Mouse (Mus musculus) midbrain, embryonic 15.5 days (tissue): ENCODE results near the gene Mrpl14. TPM values are rescaled to one million over a fixed set of nuclear protein-coding genes. Genes with fewer than 3 reads are reported as not detected.

Experiments used
- ATAC-seq: fragments of 200-750 bp; cut with Nextera tagmentation; replicated peaks from 2 replicates; pipeline ENCODE4 v1.8.0; 2017; ENCODE audit warnings: moderate TSS enrichment
- H3K27ac ChIP-seq: fragments of 300-500 bp; sonication (generic); 2 replicates; pipeline ENCODE4 v1.5.1; 2015; ENCODE audit warnings: mild to moderate bottlenecking, inconsistent platforms
- H3K27me3 ChIP-seq: fragments of 300-500 bp; sonication (generic); replicated peaks from 2 replicates; pipeline ENCODE4 v1.6.1; 2015; ENCODE audit warnings: inconsistent platforms
- H3K36me3 ChIP-seq: fragments of 300-500 bp; sonication (generic); replicated peaks from 2 replicates; pipeline ENCODE4 v1.6.1; 2015; ENCODE audit warnings: inconsistent platforms
- H3K4me1 ChIP-seq: fragments of 300-500 bp; sonication (generic); 2 replicates; pipeline ENCODE4 v1.6.1; 2015; ENCODE audit warnings: inconsistent platforms
- H3K4me2 ChIP-seq: fragments of 300-500 bp; sonication (generic); 2 replicates; pipeline ENCODE4 v1.6.1; 2015; ENCODE audit warnings: inconsistent platforms, mild to moderate bottlenecking, moderate library complexity
- H3K4me3 ChIP-seq: fragments of 300-500 bp; sonication (generic); 2 replicates; pipeline ENCODE4 v1.5.1; 2015; ENCODE audit warnings: mild to moderate bottlenecking, inconsistent platforms
- H3K9ac ChIP-seq: fragments of 300-500 bp; sonication (generic); 2 replicates; pipeline ENCODE4 v1.6.1; 2015; ENCODE audit warnings: mild to moderate bottlenecking, inconsistent platforms
- H3K9me3 ChIP-seq: fragments of 300-500 bp; sonication (generic); 2 replicates; pipeline ENCODE4 v1.6.1; 2016; ENCODE audit warnings: inconsistent platforms
- whole genome bisulfite sequencing: fragments of 180-500 bp; shearing (Covaris S2); methylation state at CpG from one replicate; pipeline ENCODE4 v1.1.7; 2015; ENCODE audit warnings: mixed read lengths; 5-methylcytosine and 5-hydroxymethylcytosine counted together
- polyA plus RNA-seq: library from polyadenylated mRNA; unstranded; fragments of >200 nt; fragmentation: Nextera tagmentation; extraction: Ambion mirVana; gene quantifications from 2 replicates; pipeline ENCODE4 v1.2.1, GENCODE M21; 2015

The Mrpl14 gene
- polyA plus RNA-seq, 1 experiment from 2014 or later, result 118 TPM

GRCm38 (mm10) chr17:45667986-45668385 is 18.1 kb upstream of the Mrpl14 start:
- WGBS, result 90% methylated on average over 10 of the region's 10 CpGs

DNA sequence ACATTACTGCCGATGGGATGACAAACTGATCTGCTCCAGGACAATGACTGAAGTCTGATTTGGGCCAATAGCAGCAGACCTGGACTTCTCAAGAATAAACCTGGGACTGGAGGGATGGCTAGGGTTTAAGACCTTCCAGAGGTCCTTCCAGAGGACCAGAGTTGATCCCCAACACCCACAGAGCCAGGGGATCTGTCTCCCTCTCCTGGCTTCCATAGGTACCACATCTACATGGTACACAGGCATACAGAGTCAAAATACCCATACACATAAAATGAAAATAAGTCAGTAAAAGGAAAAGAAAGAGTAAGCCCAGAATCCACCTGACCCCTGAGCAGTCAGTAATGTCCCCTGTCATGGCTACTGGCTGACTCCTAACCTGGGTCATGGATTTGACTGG is 14.3 kb upstream of the Mrpl14 start:
- 92% methylated on average over 1 of the region's 1 CpGs for WGBS
- Histone ChIP-seq H3K36me3 (peaks cover 77% of the 10 kb centered on the region), H3K27ac (no peak overlapping the region), H3K27me3 (no peaks in the 10 kb centered on the region), H3K4me3 (no peak overlapping the region), H3K9me3 (no peaks in the 10 kb centered on the region), H3K9ac (no peak overlapping the region), H3K4me1 (no peaks in the 10 kb centered on the region), H3K4me2 (no peak overlapping the region)
- ATAC-seq, result no peak

More at GRCm38 (mm10) chr17:45667986-45668385, 18.1 kb upstream of the Mrpl14 start:
- H3K27ac ChIP-seq, result no peak overlapping the region
- peaks cover 62% of the 10 kb centered on the region for H3K36me3 ChIP-seq
- H3K4me3 ChIP-seq, result no peak overlapping the region
- H3K27me3 ChIP-seq, result no peaks in the 10 kb centered on the region
- no peak overlapping the region for H3K9ac ChIP-seq
- peaks cover 4% of the 10 kb centered on the region; the same call in 1 of the 2 replicates for H3K4me1 ChIP-seq
- ATAC-seq, result no peak
- H3K9me3 ChIP-seq, result no peaks in the 10 kb centered on the region
- H3K4me2 ChIP-seq, result no peak overlapping the region

DNA sequence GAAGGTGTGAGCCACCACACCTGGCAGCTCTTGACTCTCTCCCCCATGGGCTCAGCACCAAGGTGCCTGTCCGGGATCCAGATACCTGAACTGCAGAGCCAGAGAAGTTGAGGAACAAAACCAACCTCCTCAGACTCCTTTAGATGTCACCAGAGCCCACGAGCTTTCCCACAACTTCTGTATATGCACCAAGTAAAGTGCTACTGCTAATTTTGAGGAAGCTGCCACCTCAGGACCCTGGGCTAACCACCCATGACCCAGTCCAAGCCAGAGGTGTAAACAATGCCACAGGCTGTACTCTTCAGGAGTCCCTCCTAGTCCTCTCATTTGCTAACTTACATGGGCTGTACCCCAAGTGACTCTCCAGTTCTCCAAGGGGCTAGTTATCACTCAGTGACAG is 13.5 kb upstream of the Mrpl14 start:
- WGBS, result 95% methylated on average over 2 of the region's 2 CpGs

DNA sequence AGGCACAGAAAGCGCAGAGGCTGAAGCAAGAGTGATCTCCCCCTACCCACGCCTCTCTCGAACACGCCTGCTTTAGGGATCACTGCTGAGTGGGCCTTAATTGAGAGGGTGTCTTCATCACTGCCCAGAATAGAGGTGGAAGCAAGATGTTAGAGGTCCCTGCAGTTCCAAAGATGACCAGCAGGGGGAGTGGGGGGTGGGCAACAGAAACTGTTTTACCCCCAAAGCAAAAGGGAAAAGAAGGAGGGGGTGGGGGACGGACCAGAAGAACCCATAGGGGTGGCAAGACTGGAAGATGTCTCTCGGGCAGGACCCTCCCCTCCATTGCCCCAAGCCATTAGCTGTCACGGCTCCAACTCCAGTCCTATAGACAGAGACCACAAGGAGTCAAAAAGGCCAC is 8.0 kb upstream of the Mrpl14 start:
- no peak overlapping the region for H3K27ac ChIP-seq
- 29% methylated on average over 7 of the region's 7 CpGs for WGBS
- H3K27me3 ChIP-seq, result no peaks in the 10 kb centered on the region
- ATAC-seq, result no peak
- H3K9ac ChIP-seq, result no peak overlapping the region
- no peak overlapping the region for H3K4me2 ChIP-seq
- peaks cover 12% of the 10 kb centered on the region for H3K4me1 ChIP-seq
- no peak overlapping the region for H3K4me3 ChIP-seq
- no peaks in the 10 kb centered on the region for H3K9me3 ChIP-seq
- H3K36me3 ChIP-seq, result peaks cover 40% of the 10 kb centered on the region

More for the DNA sequence above, 13.5 kb upstream of the Mrpl14 start:
- Histone ChIP-seq H3K4me2 (no peak overlapping the region), H3K36me3 (peaks cover 77% of the 10 kb centered on the region), H3K9me3 (no peaks in the 10 kb centered on the region), H3K27me3 (no peaks in the 10 kb centered on the region), H3K27ac (no peak overlapping the region), H3K4me1 (no peaks in the 10 kb centered on the region), H3K9ac (no peak overlapping the region), H3K4me3 (no peak overlapping the region)
- no peak for ATAC-seq

GRCm38 (mm10) chr17:45680391-45680980 is 5.6 kb upstream of the Mrpl14 start:
- Histone ChIP-seq H3K36me3 (peaks cover 21% of the 10 kb centered on the region), H3K4me2 (peak overlapping the region; percentile 37), H3K27ac (peak overlapping the region; percentile 73), H3K4me3 (peak overlapping the region; percentile 11), H3K4me1 (peaks cover 28% of the 10 kb centered on the region), H3K9ac (peak overlapping the region; percentile 15), H3K27me3 (no peaks in the 10 kb centered on the region), H3K9me3 (no peaks in the 10 kb centered on the region)
- ATAC-seq, result peak; percentile 72
- 47% methylated on average over 8 of the region's 8 CpGs for WGBS

DNA sequence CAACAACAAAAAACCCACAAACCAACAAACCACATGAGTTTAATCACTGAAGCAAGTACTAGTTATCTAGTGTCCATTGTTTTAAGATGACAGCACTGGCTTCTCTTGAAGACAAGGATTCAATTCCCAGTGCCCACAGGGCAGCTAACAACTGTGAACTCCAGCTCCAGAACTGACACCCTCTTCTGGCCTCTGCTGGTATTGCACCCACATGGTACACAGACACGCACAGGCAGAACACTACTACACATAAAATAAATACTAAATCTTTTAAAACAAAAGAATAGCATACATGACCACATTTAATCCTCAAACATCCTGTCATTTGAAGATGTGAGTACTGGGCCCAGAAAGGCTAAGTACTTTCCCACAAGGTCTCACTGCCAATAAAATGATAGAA is 4.5 kb upstream of the Mrpl14 start:
- no peak for ATAC-seq
- no peaks in the 10 kb centered on the region for H3K27me3 ChIP-seq
- 100% methylated on average over 1 of the region's 1 CpGs for WGBS
- no peak overlapping the region for H3K9ac ChIP-seq
- H3K4me2 ChIP-seq, result no peak overlapping the region
- no peak overlapping the region for H3K4me3 ChIP-seq
- no peaks in the 10 kb centered on the region for H3K9me3 ChIP-seq
- H3K27ac ChIP-seq, result no peak overlapping the region
- peaks cover 28% of the 10 kb centered on the region for H3K4me1 ChIP-seq
- H3K36me3 ChIP-seq, result peaks cover 14% of the 10 kb centered on the region

DNA sequence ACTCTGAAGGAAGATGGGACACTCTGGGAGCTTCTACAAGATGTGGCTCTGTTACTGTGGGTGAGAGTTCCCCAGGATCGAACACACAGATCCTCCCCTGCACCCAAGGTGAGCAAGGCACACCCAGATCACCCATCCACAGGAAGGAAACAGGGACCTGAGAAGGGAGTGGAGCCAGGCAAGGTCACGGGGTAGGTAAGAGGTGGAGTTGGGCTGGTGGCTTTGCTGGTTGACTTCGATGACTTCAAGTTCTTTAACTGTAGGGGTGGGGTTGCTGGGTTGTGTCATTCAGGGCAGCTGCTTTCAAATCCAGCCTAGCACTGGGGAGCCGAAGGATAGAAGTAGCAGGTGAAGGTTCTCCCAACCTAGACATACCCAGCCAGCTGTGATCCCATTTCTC is 3.3 kb upstream of the Mrpl14 start:
- Histone ChIP-seq H3K4me2 (no peak overlapping the region), H3K9ac (no peak overlapping the region), H3K27me3 (no peaks in the 10 kb centered on the region), H3K27ac (no peak overlapping the region), H3K4me3 (no peak overlapping the region), H3K36me3 (peaks cover 6% of the 10 kb centered on the region), H3K4me1 (peaks cover 40% of the 10 kb centered on the region), H3K9me3 (no peaks in the 10 kb centered on the region)
- ATAC-seq, result no peak
- 97% methylated on average over 4 of the region's 4 CpGs for WGBS

DNA sequence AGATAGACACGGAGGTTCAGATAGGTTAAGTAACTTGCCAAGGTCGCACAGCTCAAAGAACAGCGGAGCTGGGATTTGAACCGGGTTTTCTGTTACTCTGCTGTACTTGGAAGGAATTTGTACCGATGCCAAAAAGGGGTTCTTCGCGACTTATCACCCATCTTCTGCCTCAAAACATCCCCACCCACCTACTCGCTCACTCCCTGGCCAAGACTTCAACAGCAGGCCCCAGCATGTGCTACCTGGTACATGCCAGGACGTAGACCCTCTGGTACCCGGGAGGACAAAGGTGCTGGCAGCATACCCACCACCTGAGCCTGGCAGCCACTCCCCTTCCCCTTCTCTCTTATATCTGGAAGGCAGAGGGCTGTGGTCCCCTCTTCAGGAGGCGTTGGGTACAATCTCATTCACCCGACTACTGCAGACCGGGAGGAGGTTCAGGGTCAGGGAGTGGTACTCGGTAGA is 1.4 kb upstream of the Mrpl14 start:
- H3K27me3 ChIP-seq, result no peaks in the 10 kb centered on the region
- no peaks in the 10 kb centered on the region for H3K9me3 ChIP-seq
- peak overlapping the region; percentile 99 for H3K4me3 ChIP-seq
- H3K27ac ChIP-seq, result peak overlapping the region; percentile 94
- peaks cover 41% of the 10 kb centered on the region for H3K4me1 ChIP-seq
- peak; percentile 29 for ATAC-seq
- peak overlapping the region; percentile 79 for H3K4me2 ChIP-seq
- WGBS, result 28% methylated on average over 14 of the region's 14 CpGs
- H3K9ac ChIP-seq, result peak overlapping the region; percentile 95
- H3K36me3 ChIP-seq, result no peaks in the 10 kb centered on the region

DNA sequence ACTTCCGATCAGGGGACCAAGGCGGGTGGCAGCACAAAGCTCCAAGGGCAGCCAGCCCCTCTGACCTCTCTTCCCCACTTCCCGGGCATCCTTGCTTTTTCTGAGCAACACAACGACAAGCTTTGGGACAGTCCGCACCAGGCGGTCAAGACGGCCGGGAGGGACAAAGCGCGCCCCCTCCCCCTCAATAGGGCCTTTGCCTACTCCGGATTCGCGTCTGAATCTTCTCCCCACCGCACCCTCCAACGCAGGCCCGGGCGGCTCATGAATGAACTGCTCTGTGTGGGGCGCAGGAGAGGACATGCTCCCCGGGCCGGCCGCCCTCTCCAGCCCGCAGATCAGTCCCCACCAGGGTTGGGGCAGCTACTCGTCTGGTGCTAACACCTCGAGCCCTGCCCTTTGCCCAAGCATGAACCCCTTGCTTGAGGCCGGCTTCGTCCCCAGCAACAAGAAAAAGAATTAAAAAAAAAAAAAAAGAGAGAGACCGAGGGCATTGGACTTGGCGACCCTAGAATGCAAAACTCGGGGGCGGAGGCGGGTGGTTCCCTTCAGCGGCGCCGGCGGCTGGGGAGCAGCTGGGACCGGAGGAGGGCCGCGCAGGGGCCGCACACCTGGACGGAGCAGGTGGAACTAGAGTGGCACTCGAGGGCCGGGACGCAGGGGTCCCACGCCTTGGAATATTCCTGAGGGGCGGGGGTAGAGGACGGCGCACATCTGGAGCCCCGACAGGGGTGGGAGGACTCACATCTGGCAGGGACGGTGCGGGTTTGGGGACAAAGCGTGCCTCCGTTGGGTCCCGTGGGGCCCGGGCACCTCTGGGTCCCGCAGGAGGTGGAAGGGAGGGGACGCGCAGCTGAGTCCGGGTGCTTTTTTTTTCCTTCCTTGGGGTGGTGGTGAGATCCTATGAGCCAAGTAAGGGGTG is 690 bp upstream of the Mrpl14 start:
- peak; percentile 62 for ATAC-seq
- no peaks in the 10 kb centered on the region for H3K36me3 ChIP-seq
- peaks cover 41% of the 10 kb centered on the region for H3K4me1 ChIP-seq
- H3K27me3 ChIP-seq, result no peaks in the 10 kb centered on the region
- WGBS, result under 1% methylated on average over 56 of the region's 58 CpGs
- no peaks in the 10 kb centered on the region for H3K9me3 ChIP-seq
- H3K4me2 ChIP-seq, result peak overlapping the region; percentile 79
- H3K4me3 ChIP-seq, result peak overlapping the region; percentile 99
- H3K9ac ChIP-seq, result peak overlapping the region; percentile 95
- H3K27ac ChIP-seq, result peak overlapping the region; percentile 94

- H3K27me3 ChIP-seq, result no peaks in the 10 kb centered on the region
- ATAC-seq, result no peak
- peak within 1 kb of the TSS; percentile 79 for H3K4me2 ChIP-seq
- peaks cover 34% of the 10 kb centered on the region for H3K4me1 ChIP-seq
- peak within 1 kb of the TSS; percentile 99 for H3K4me3 ChIP-seq
- H3K9me3 ChIP-seq, result no peaks in the 10 kb centered on the region
- WGBS, result 9% methylated on average over 12 of the region's 12 CpGs
- H3K9ac ChIP-seq, result peak within 1 kb of the TSS; percentile 95
- H3K27ac ChIP-seq, result peak within 1 kb of the TSS; percentile 94
- H3K36me3 ChIP-seq, result no peaks in the 10 kb centered on the region
Measured at GRCm38 (mm10) chr17:45686716-45687115, 594 bp downstream of the Mrpl14 start, which contains the start of gene Tmem63b. Gene Tmem63b, minus strand, starts transcription at chr17:45686905.

- Histone ChIP-seq H3K9me3 (no peaks in the 10 kb centered on the region), H3K4me2 (no peak overlapping the region), H3K36me3 (no peaks in the 10 kb centered on the region), H3K27ac (no peak overlapping the region), H3K4me1 (peaks cover 21% of the 10 kb centered on the region), H3K9ac (no peak overlapping the region), H3K4me3 (no peak overlapping the region), H3K27me3 (no peaks in the 10 kb centered on the region)
- ATAC-seq, result no peak
- 92% methylated on average over 9 of the region's 9 CpGs for WGBS
Measured at GRCm38 (mm10) chr17:45689120-45689519, 3.0 kb downstream of the Mrpl14 start.

DNA sequence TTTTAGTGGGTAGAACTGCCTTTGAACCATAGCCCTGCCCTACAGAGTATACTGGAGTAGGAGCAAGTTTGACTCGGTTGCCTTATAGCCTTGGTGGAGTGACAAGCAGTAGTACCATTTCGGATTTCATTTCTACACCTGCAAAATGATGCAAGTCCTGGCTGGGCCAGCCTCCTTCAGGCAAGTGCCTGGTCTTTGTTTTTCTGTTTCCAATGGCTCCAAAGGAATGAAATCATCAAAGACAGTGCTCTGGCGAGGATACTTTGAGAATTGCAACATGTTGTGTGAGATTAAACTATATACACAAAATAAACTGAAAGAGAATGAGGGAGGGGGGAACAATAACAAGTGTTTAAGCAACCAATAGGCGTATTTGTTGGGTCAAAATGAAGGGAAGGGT is 3.9 kb downstream of the Mrpl14 start:
- 94% methylated on average over 4 of the region's 4 CpGs for WGBS
- Histone ChIP-seq H3K4me3 (no peak overlapping the region), H3K27me3 (no peaks in the 10 kb centered on the region), H3K36me3 (no peaks in the 10 kb centered on the region), H3K9me3 (no peaks in the 10 kb centered on the region), H3K9ac (no peak overlapping the region), H3K4me2 (no peak overlapping the region), H3K4me1 (peaks cover 13% of the 10 kb centered on the region), H3K27ac (no peak overlapping the region)
- no peak for ATAC-seq
